Mouse (Mus musculus): ENCODE measurements at regions not wholly inside any gene's neighbourhood (a gene's known extent, or its start where the extent isn't known, plus 50 kb on each side); places are given as distances from the start of the nearest gene placed in this dataset.

GRCm38 (mm10) chrX:140280016-140280415, 62.0 kb upstream of the Frmpd3 start:
- no peaks in the 10 kb centered on the region for H3K4me1 ChIP-seq (ENCODE audit: insufficient read depth)
- H3K4me3 ChIP-seq (ENCODE audit: low read depth, low read length): no peak overlapping the region
- no peaks in the 10 kb centered on the region for H3K9me3 ChIP-seq (ENCODE audit: low read depth, low read length)
- H3K27me3 ChIP-seq (ENCODE audit: insufficient read depth, low read length): peaks cover 36% of the 10 kb centered on the region
- DNase-seq: peak; percentile 22
- no peak overlapping the region for H3K9ac ChIP-seq
- 9% methylated on average over 12 of the region's 12 CpGs for WGBS
- H3K36me3 ChIP-seq (ENCODE audit: insufficient read depth): no peaks in the 10 kb centered on the region
- no peak overlapping the region for H3K27ac ChIP-seq (ENCODE audit: low read depth)
- no peak for ATAC-seq (ENCODE audit: insufficient read depth)
- H3K4me2 ChIP-seq: peak overlapping the region; percentile 18; the same call in 1 of the 2 replicates
- no peak for TF ChIP-seq CTCF (IDR thresholded peaks at IDR 0.05; ENCODE audit: low read depth)
